21 mouse cellular contexts compared by ENCODE assay signal in genomic region chr6:85286283-85287047, GRCm38 (mm10).
"Had no signal": no experiment of that assay in that cellular context is flagged by ENCODE, and none has a peak within 500 bp of the region (broad histone marks: within the 10 kb centered on the region; RNA-seq: fewer than 3 reads in every experiment).

No protein-coding gene starts in this region.

- DNase-seq: kidney, adult 18-20 months; kidney, adult 9 months; kidney, postnatal 14 days; kidney, postnatal 4 days; layer of hippocampus, adult 9-11 months; liver; liver, embryonic 13.5 days; lung, adult 2 months; lung, postnatal 14 days; lung, postnatal 4 days; retina, postnatal 1 day; right cerebral cortex, postnatal 25 days; spleen, adult 18-20 months; thymus, adult 18-20 months; thymus, postnatal 14 days had no signal

- H3K36me3 ChIP-seq: limb, embryonic 10.5 days; limb, embryonic 13.5 days; liver, embryonic 13.5 days; midbrain, embryonic 12.5 days; neural tube, embryonic 13.5 days had no signal

- H3K27ac ChIP-seq: limb, embryonic 10.5 days; limb, embryonic 13.5 days; liver, embryonic 13.5 days; midbrain, embryonic 12.5 days; neural tube, embryonic 13.5 days had no signal

- H3K9me3 ChIP-seq: limb, embryonic 10.5 days; limb, embryonic 13.5 days; liver, embryonic 13.5 days; midbrain, embryonic 12.5 days; neural tube, embryonic 13.5 days had no signal

- H3K4me1 ChIP-seq: limb, embryonic 13.5 days; midbrain, embryonic 12.5 days; neural tube, embryonic 13.5 days had no signal

- H3K9ac ChIP-seq: limb, embryonic 13.5 days; liver, embryonic 13.5 days; midbrain, embryonic 12.5 days; neural tube, embryonic 13.5 days had no signal

- H3K4me2 ChIP-seq: limb, embryonic 13.5 days; liver, embryonic 13.5 days; midbrain, embryonic 12.5 days; neural tube, embryonic 13.5 days had no signal

- H3K4me3 ChIP-seq: limb, embryonic 10.5 days; limb, embryonic 13.5 days; liver, embryonic 13.5 days; midbrain, embryonic 12.5 days; myocyte; neural tube, embryonic 13.5 days had no signal

- H3K27me3 ChIP-seq: limb, embryonic 13.5 days; liver, embryonic 13.5 days; midbrain, embryonic 12.5 days; neural tube, embryonic 13.5 days had no signal

- ATAC-seq: midbrain, embryonic 16.5 days had no signal
